In genomic region chr5:120457628-120458027, GRCm38 (mm10) we compare ENCODE assay signal across 9 mouse cellular contexts. TPM values are rescaled to one million over a fixed set of nuclear protein-coding genes. Genes with fewer than 3 reads are reported as not detected.
DNase-seq lines count a peak whose midpoint lies in the region; ATAC-seq lines count a peak whose summit lies in the region.
"Had no signal": no experiment of that assay in that cellular context is flagged by ENCODE, and none has a peak within 500 bp of the region (broad histone marks: within the 10 kb centered on the region; RNA-seq: fewer than 3 reads in every experiment).

No protein-coding gene starts in this region.

- no peak overlapping the region for H3K4me2 ChIP-seq in heart, embryonic 12.5 days
- H3K4me2 ChIP-seq in embryonic facial prominence, embryonic 14.5 days (ENCODE audit: low read depth, low read length) = no peak overlapping the region

- peaks cover 78% of the 10 kb centered on the region for H3K27me3 ChIP-seq in heart, embryonic 10.5 days (ENCODE audit: insufficient read depth, poor library complexity, severe bottlenecking)
- peaks cover 65% of the 10 kb centered on the region for H3K27me3 ChIP-seq in heart, embryonic 12.5 days (replicated peaks)
- no peaks in the 10 kb centered on the region for H3K27me3 ChIP-seq in embryonic facial prominence, embryonic 14.5 days (replicated peaks; ENCODE audit: control insufficient read depth, insufficient read depth, low read length)

- no peak overlapping the region for H3K4me3 ChIP-seq in heart, embryonic 10.5 days
- no peak overlapping the region for H3K4me3 ChIP-seq in heart, embryonic 12.5 days
- H3K4me3 ChIP-seq in embryonic facial prominence, embryonic 14.5 days (ENCODE audit: low read depth, low read length) = no peak overlapping the region

- 0 out of 2 replicates have a peak, but pooled peaks cover 5% of the 10 kb centered on the region for H3K4me1 ChIP-seq in heart, embryonic 10.5 days
- H3K4me1 ChIP-seq in heart, embryonic 12.5 days (replicated peaks) = peaks cover 6% of the 10 kb centered on the region; the same call in 1 of the 2 replicates
- H3K4me1 ChIP-seq in embryonic facial prominence, embryonic 14.5 days (ENCODE audit: control insufficient read depth, insufficient read depth, low read length) = no peaks in the 10 kb centered on the region

- H3K9ac ChIP-seq in heart, embryonic 12.5 days = no peak overlapping the region
- no peak overlapping the region for H3K9ac ChIP-seq in embryonic facial prominence, embryonic 14.5 days (ENCODE audit: low read depth, low read length)

- H3K9me3 ChIP-seq in heart, embryonic 10.5 days = no peaks in the 10 kb centered on the region
- H3K9me3 ChIP-seq in heart, embryonic 12.5 days (replicated peaks) = no peaks in the 10 kb centered on the region
- H3K9me3 ChIP-seq in embryonic facial prominence, embryonic 14.5 days (ENCODE audit: control insufficient read depth, low read length) = no peaks in the 10 kb centered on the region

- no peak for ATAC-seq in heart, embryonic 12.5 days (ENCODE audit: insufficient number of reproducible peaks, low FRiP score)
- no peak for ATAC-seq in embryonic facial prominence, embryonic 14.5 days (ENCODE audit: low read depth)

- peak; percentile 91 for DNase-seq in heart, embryonic 10.5 days (ENCODE audit: low spot score)
- peak; percentile 43 for DNase-seq in CD4-positive helper T cell, adult 2 months (ENCODE audit: low read depth, low spot score)
- peak; percentile 40 to 53 for DNase-seq in adrenal gland, postnatal 4 days (ENCODE audit: low spot score in 2 of 2)
- peak; percentile 81 for DNase-seq in embryonic facial prominence, embryonic 14.5 days (ENCODE audit: low spot score)
- peak; percentile 75 to 76 for DNase-seq in layer of hippocampus, postnatal 10 days (ENCODE audit: low spot score in 2 of 2)
- peak; percentile 52 to 59 for DNase-seq in natural killer cell, adult 2 months (ENCODE audit: low spot score in 2 of 2)
- DNase-seq in thymus, postnatal 10 days (ENCODE audit: low spot score in 2 of 2) = peak; percentile 16 to 63

- WGBS in heart, embryonic 10.5 days = 4% methylated on average over 9 of the region's 9 CpGs
- WGBS in heart, embryonic 12.5 days = 4% methylated on average over 9 of the region's 9 CpGs
- WGBS in embryonic facial prominence, embryonic 14.5 days = 5% methylated on average over 9 of the region's 9 CpGs

- H3K36me3 ChIP-seq in heart, embryonic 10.5 days = no peaks in the 10 kb centered on the region
- H3K36me3 ChIP-seq in heart, embryonic 12.5 days = no peaks in the 10 kb centered on the region
- no peaks in the 10 kb centered on the region for H3K36me3 ChIP-seq in embryonic facial prominence, embryonic 14.5 days (ENCODE audit: control insufficient read depth, insufficient read depth, low read length)

- H3K27ac ChIP-seq in heart, embryonic 10.5 days = no peak overlapping the region
- no peak overlapping the region for H3K27ac ChIP-seq in heart, embryonic 12.5 days (ENCODE audit: poor library complexity, severe bottlenecking)
- H3K27ac ChIP-seq in embryonic facial prominence, embryonic 14.5 days (replicated peaks; ENCODE audit: low read depth, low read length) = no peak overlapping the region
- H3K27ac ChIP-seq: macrophage had no signal

RNA-seq across cellular contexts. Expression of gene Sdsl, which starts 15.0 kb away (rescaled TPM):
- 7.5 and 7.7 TPM in 2 replicates for polyA plus RNA-seq in heart, embryonic 10.5 days (2016; fragmentation: Nextera tagmentation; extraction: Ambion mirVana)
- 9.1 and 10.6 TPM in 2 replicates for polyA plus RNA-seq in heart, embryonic 12.5 days (2016; fragmentation: Nextera tagmentation; extraction: Ambion mirVana)
- 10 to 100 TPM; 61.7 to 63.9 TPM for total RNA-seq in adrenal gland, postnatal 4 days (2021)
- 1.2 and 1.6 TPM in 2 replicates for polyA plus RNA-seq in embryonic facial prominence, embryonic 14.5 days (2014; fragmentation: Nextera tagmentation; extraction: Ambion mirVana)
- 1 to 10 TPM; 6.1 to 7.1 TPM for total RNA-seq in layer of hippocampus, postnatal 10 days (2021)
- polyA plus RNA-seq: macrophage had no signal

RNA-seq across cellular contexts. Expression of gene Sds, which starts 18.7 kb away (rescaled TPM):
- polyA plus RNA-seq in heart, embryonic 10.5 days (2016; fragmentation: Nextera tagmentation; extraction: Ambion mirVana) = 0.16 and 0.23 TPM in 2 replicates
- not detected in 2 replicates for polyA plus RNA-seq in heart, embryonic 12.5 days (2016; fragmentation: Nextera tagmentation; extraction: Ambion mirVana)
- 1 to 10 TPM in 1 of 2 experiments, not detected in 1; 1.8 TPM for total RNA-seq in adrenal gland, postnatal 4 days (2021)
- polyA plus RNA-seq in embryonic facial prominence, embryonic 14.5 days (2014; fragmentation: Nextera tagmentation; extraction: Ambion mirVana) = not detected in 2 replicates
- total RNA-seq in layer of hippocampus, postnatal 10 days (2021) = not detected
- polyA plus RNA-seq: macrophage had no signal

RNA-seq across cellular contexts. Expression of gene Lhx5, which starts 26.1 kb away (rescaled TPM):
- 0.05 TPM in 1 of 2 replicates, not detected in the other for polyA plus RNA-seq in heart, embryonic 10.5 days (2016; fragmentation: Nextera tagmentation; extraction: Ambion mirVana)
- polyA plus RNA-seq in heart, embryonic 12.5 days (2016; fragmentation: Nextera tagmentation; extraction: Ambion mirVana) = 0.11 TPM in 1 of 2 replicates, not detected in the other
- not detected for total RNA-seq in adrenal gland, postnatal 4 days (2021)
- not detected in 2 replicates for polyA plus RNA-seq in embryonic facial prominence, embryonic 14.5 days (2014; fragmentation: Nextera tagmentation; extraction: Ambion mirVana)
- total RNA-seq in layer of hippocampus, postnatal 10 days (2021) = under 1 TPM; 0.50 to 0.67 TPM
- polyA plus RNA-seq: macrophage had no signal

RNA-seq across cellular contexts. Expression of gene Plbd2, which starts 45.8 kb away (rescaled TPM):
- 43.9 and 46.6 TPM in 2 replicates for polyA plus RNA-seq in heart, embryonic 10.5 days (2016; fragmentation: Nextera tagmentation; extraction: Ambion mirVana)
- polyA plus RNA-seq in heart, embryonic 12.5 days (2016; fragmentation: Nextera tagmentation; extraction: Ambion mirVana) = 47.4 and 50.6 TPM in 2 replicates
- total RNA-seq in adrenal gland, postnatal 4 days (2021) = 10 to 100 TPM; 70.5 to 77.5 TPM
- 47.0 and 53.1 TPM in 2 replicates for polyA plus RNA-seq in embryonic facial prominence, embryonic 14.5 days (2014; fragmentation: Nextera tagmentation; extraction: Ambion mirVana)
- 10 to 100 TPM; 63.2 to 66.8 TPM for total RNA-seq in layer of hippocampus, postnatal 10 days (2021)

RNA-seq across cellular contexts. Expression of gene Slc8b1, which starts 53.3 kb away (rescaled TPM):
- 4.2 and 5.9 TPM in 2 replicates for polyA plus RNA-seq in heart, embryonic 10.5 days (2016; fragmentation: Nextera tagmentation; extraction: Ambion mirVana)
- polyA plus RNA-seq in heart, embryonic 12.5 days (2016; fragmentation: Nextera tagmentation; extraction: Ambion mirVana) = 4.3 and 4.5 TPM in 2 replicates
- total RNA-seq in adrenal gland, postnatal 4 days (2021) = 10 to 100 TPM; 29.6 to 31.7 TPM
- 3.5 and 5.7 TPM in 2 replicates for polyA plus RNA-seq in embryonic facial prominence, embryonic 14.5 days (2014; fragmentation: Nextera tagmentation; extraction: Ambion mirVana)
- 1 to 10 TPM; 5.5 to 5.7 TPM for total RNA-seq in layer of hippocampus, postnatal 10 days (2021)

Comparison
In these comparisons a context has a peak if more than half of its experiments do, and no peak if none do; other contexts are left out.
1. DNase-seq: peak in every context shown above with its lines; median percentile 91 in heart, embryonic 10.5 days; 81 in embryonic facial prominence, embryonic 14.5 days; 76 in layer of hippocampus, postnatal 10 days; 56 in natural killer cell, adult 2 months; 46 in adrenal gland, postnatal 4 days; 43 in CD4-positive helper T cell, adult 2 months; 40 in thymus, postnatal 10 days.